Mouse (Mus musculus) layer of hippocampus, postnatal 25 days (tissue): ENCODE measurements around the gene Spryd4. TPM values are rescaled to one million over a fixed set of nuclear protein-coding genes. Genes with fewer than 3 reads are reported as not detected.
"Not testable (repeated sequence)": the region's sequence is repeated elsewhere in the genome, so short reads cannot be mapped to it uniquely, and the experiment has no call there.

Experiments used
- DNase-seq, 2 experiments: peaks; one replicate each; pipeline ENCODE4 v3.0.0; 2022; ENCODE audit warnings: mixed read lengths in 2 of 2, low spot score in 1 of 2; ENCODE audit errors: extremely low spot score in 1 of 2
- total RNA-seq, 2 experiments: library from RNA; stranded (reverse); gene quantifications; 2 replicates each; pipeline ENCODE4 v1.2.3; 2021

Spryd4 gene
- total RNA-seq, 2 experiments from 2014 or later, result 8.5 to 10.6 TPM

- DNase-seq, result no peak
Measured at GRCm38 (mm10) chr10:128227592-128227991, 16.0 kb upstream of the Spryd4 start.

GRCm38 (mm10) chr10:128225538-128225937, 13.9 kb upstream of the Spryd4 start, which contains the start of gene Mip:
Gene Mip, plus strand, starts transcription at chr10:128225838.
- no peak for DNase-seq

- no peak for DNase-seq
Measured at GRCm38 (mm10) chr10:128225064-128225463, 13.5 kb upstream of the Spryd4 start.

GRCm38 (mm10) chr10:128221533-128222286, 10.1 kb upstream of the Spryd4 start:
- no peak for DNase-seq

- DNase-seq, result no peak
Measured at GRCm38 (mm10) chr10:128218387-128219117, 6.9 kb upstream of the Spryd4 start.

- DNase-seq, result no peak
Measured at GRCm38 (mm10) chr10:128214981-128215380, 3.4 kb upstream of the Spryd4 start.

GRCm38 (mm10) chr10:128214112-128214511, 2.5 kb upstream of the Spryd4 start:
- DNase-seq, result not testable (repeated sequence)

- DNase-seq, result peak; percentile 28 to 52
Measured at GRCm38 (mm10) chr10:128212871-128213323, 1.3 kb upstream of the Spryd4 start.

- no peak for DNase-seq
Measured at GRCm38 (mm10) chr10:128212148-128212547, 541 bp upstream of the Spryd4 start.

- no peak for DNase-seq
Measured at GRCm38 (mm10) chr10:128210954-128211353, 653 bp downstream of the Spryd4 start.

- no peak for DNase-seq
Measured at GRCm38 (mm10) chr10:128210131-128210530, 1.5 kb downstream of the Spryd4 start.

DNA sequence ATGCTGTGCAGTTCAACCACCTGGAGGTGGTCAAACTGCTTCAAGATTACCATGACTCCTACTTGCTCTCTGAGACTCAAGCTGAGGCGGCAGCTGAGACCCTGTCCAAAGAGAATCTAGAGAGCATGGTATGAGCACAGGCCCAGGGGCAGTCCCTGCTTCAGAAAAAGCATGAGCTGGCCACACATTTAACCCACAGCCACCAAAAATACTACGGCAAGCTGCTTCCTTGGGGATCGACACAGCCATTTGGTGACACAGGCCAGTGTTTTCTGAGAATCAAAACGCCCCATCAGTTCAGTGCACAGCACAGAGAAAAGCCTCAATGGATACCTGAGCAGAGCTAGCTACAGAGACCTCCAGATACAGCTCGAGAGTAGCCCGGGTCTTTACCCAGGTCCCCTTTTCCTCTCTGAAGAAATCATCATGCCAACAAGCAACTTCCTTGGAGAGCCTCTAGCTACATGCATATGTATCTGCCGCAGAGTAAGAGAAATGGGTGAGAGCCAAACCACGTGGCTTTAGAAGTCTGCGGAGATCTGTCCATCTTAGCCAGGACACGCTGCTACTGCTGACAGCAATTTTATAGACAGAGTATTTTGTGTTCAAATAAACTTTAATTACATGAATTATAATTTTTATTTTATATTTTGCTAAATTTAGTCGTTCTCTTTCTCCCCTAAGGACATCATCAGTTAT, 2.1 kb downstream of the Spryd4 start:
- DNase-seq, result no peak

GRCm38 (mm10) chr10:128208326-128208725, 3.3 kb downstream of the Spryd4 start:
- DNase-seq, result no peak

GRCm38 (mm10) chr10:128204941-128205340, 6.7 kb downstream of the Spryd4 start:
- DNase-seq, result no peak

- DNase-seq, result no peak
Measured at GRCm38 (mm10) chr10:128201856-128202255, 9.8 kb downstream of the Spryd4 start.

DNA sequence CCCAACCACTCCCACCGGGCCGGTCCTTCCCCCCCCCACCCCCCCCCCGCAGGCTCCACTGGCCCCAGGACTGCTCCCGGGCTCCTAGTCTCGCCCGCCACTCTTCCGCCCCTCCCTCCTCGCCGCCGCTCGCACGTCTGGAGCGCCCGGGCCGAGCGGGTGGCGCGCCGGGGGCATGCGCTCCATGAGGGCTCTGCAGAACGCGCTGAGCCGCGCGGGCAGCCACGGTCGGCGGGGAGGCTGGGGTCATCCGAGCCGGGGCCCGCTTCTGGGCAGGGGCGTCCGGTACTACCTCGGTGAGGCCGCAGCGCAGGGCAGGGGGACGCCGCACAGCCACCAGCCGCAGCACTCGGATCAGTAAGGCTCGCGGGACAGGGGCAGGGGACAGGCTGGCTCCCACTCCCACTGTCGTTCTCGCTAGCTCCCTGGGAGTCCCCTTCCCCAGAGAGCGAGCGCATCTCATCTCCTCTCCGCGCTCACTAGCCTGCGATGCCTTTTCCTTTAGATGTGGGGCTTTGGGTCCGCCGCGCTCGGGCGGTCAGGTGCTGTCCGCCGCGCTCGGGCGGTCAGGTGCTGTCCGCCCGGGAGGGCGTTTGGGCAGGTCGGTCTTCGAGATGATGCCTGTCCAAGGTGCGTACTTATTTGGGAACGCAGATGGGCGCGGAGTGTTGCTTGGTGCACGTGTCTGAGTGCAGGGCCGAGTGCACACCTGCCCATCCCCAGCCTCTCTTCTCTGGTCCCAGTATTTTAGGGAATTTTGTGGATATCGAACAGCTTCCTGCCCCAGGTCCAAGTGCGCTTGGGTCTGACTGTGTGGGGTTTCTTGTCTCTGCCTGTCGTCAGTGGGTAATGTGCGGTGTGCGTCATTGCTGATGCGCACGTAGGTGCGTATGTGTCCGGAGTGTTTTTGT, 16.8 kb downstream of the Spryd4 start:
- peak; percentile 22 to 29 for DNase-seq

DNA sequence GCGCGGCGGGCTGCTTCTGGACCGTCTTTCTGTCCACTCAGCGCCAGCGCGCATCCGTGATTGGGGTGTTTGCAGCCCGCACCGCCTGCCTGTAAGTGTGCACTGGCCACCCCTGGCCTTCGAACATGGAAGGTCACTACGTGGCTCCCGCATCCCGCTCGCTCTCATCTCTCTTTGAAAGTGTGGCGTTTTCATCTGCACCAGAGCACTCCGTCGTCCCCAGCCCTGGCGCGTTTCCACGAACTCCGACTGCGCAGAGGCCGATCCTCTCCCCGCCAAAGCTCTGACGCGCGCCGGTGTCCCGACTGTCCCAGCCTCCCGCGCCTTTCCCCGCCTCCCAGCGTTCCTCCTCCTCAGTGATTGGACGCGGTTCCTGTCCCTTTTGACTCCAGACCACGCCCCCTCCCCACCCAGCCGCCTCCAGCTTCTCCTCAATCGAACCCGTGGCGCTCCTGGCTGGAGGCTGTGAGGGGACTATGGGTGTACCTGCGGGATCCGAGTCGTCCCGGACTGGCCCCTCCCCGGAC, 17.5 kb downstream of the Spryd4 start, which contains the start of gene Gls2:
Gene Gls2, plus strand, starts transcription at position 434 of the 527 bp plus-strand sequence.
- DNase-seq, result peak; percentile 92 to 94

GRCm38 (mm10) chr10:128193113-128193512, 18.5 kb downstream of the Spryd4 start:
- no peak for DNase-seq

DNA sequence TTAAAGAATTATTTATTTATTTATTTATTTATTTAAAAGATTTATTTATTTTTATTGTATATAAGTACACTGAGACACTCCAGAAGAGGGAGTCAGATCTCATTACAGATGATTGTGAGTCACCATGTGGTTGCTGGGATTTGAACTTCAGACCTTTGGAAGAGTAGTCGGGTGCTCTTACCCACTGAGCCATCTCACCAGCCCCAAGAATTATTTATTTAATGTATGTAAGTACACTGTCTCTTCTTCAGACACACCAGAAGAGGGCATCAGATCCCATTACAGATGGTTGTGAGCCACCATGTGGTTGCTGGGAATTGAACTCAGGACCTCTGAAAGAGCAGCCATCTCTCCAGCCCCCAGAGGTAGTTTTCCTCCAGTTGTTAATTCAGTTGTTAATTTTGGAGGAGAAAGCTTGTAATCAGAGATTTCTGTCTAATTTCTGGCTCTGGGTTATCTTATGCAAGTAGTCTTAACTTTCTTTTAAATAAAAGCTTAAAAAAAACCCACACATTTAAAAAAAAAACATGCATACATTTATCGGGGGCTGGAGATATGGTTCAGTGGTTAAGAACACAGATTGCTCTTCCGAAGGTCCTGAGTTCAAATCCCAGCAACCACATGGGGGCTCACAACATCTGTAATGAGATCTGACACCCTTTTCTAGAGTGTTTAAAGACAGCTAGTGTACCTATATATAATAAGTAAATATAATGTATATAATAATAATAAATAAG, 19.4 kb downstream of the Spryd4 start:
- not testable (repeated sequence) for DNase-seq
